Mouse (Mus musculus) adrenal gland, adult 2 months (tissue): ENCODE data around the gene Lims1. TPM values are rescaled to one million over a fixed set of nuclear protein-coding genes. Genes with fewer than 3 reads are reported as not detected.
"Not testable (repeated sequence)": the region's sequence is repeated elsewhere in the genome, so short reads cannot be mapped to it uniquely, and the experiment has no call there.

Source experiments
- DNase-seq: peaks from one replicate; pipeline ENCODE4 v3.0.0; 2021
- long read RNA-seq: library from polyadenylated mRNA; stranded (forward); transcript quantifications from one replicate; pipeline ENCODE4 v2.0.0, GENCODE M21; 2021
- polyA plus RNA-seq: library from polyadenylated mRNA; depleted of rRNA; stranded (reverse); fragments of >200 nt; gene quantifications from 2 replicates; pipeline ENCODE4 v1.2.3, GENCODE M21; 2012; rRNA removed
- total RNA-seq, 2 experiments: library from RNA; stranded (reverse); gene quantifications; 2 replicates each; pipeline ENCODE4 v1.2.3; 2021

Lims1 gene
- total RNA-seq, result 10 to 100 TPM; 41.4 to 50.6 TPM
- polyA plus RNA-seq, result 2.6 and 2.7 TPM in 2 replicates
- long read RNA-seq, full-length matches to known transcripts, result 15 of 21 reads
- long read RNA-seq, partial matches to known transcripts, result 2 of 21 reads
- long read RNA-seq, other reads (novel, unspliced or antisense), result 4 of 21 reads

- DNase-seq, result peak; percentile 99
These were observed at the start of gene Lims1 for GRCm38 (mm10) chr10:58323028-58323991. TSS of gene Lims1 (plus strand) at chr10:58323466.

DNA sequence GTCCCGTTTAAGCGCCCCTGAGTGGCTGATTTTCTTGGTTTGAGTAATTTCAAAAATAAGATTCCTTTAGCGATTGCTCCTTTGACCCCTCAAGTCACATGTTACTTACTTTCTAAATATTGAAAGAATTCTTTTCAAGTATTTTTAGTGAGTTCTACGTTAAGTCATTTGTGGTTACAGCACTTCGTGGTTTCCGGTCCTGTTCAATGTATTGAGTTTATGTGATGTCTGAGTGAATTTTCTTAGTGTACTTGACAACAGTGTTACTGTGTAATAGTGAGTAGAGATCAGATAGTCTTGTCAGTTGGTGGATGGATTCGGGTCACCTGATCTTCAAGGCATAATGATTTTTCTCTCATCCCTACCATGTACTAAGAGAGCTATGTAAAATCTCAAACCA lies 41.0 kb upstream of the Lims1 start:
- no peak for DNase-seq

GRCm38 (mm10) chr10:58290742-58291141 lies 32.5 kb upstream of the Lims1 start:
- DNase-seq, result no peak

DNA sequence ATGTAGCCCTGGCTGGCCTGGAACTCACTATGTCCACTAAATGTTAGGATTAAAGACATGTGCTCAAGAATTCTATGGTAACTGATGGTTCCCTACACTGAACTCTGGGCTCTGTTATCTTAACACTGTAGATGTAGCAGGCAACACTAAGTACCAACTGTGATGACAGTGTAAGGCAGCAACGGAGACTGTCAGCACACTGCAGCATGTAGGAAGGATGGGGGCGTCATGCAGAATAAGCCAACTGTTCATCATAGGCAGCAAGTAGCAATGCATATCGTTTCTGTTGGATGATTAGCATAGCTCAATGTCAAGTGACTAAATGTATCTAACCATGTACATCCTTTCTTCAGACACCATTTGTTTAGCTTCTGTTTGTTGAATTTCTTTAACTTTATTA lies 29.0 kb upstream of the Lims1 start:
- no peak for DNase-seq

GRCm38 (mm10) chr10:58295605-58296004 lies 27.7 kb upstream of the Lims1 start:
- DNase-seq, result no peak

GRCm38 (mm10) chr10:58304996-58305395 lies 18.3 kb upstream of the Lims1 start:
- DNase-seq, result no peak

- no peak for DNase-seq
These were observed 16.4 kb upstream of the Lims1 start for GRCm38 (mm10) chr10:58306897-58307296.

DNA sequence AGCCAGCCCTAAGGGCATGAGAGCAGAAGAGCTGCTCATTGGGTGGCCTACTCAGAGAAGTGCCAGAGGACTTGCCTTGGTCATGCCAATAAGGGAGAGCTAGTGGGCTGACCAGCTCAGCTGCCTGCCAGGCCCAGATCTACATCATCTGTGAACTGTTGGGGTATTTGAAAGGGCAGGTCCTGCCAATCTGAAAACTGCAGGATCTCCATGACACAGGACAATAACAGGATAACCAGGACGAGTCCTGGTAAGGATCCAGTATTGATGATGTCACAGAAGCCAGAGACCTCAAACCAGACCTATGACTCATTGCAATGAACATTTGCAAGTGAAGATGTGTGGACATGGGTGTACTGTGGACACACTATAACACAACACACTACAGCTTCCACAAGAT lies 12.5 kb upstream of the Lims1 start:
- no peak for DNase-seq

DNA sequence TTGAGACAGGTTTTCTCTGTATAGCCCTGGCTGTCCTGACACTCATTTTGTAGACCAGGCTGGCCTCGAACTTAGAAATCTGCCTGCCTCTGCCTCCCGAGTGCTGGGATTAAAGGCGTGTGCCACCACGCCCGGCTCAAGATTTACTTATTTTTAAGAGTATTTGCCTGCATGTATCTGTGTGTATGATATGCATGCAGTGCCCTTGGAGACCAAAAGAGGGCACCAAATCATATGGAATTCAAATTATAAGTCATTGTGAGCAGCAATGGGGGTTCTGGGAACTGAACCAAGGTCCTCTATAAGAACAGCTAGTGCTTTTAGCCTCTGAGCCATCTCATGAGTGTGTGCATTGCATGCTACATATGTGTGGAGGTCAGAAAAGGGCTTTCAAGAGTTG lies 10.4 kb upstream of the Lims1 start:
- no peak for DNase-seq

GRCm38 (mm10) chr10:58320881-58321280 lies 2.4 kb upstream of the Lims1 start:
- DNase-seq, result no peak

- DNase-seq, result no peak
These were observed 772 bp upstream of the Lims1 start for GRCm38 (mm10) chr10:58322361-58323027.

DNA sequence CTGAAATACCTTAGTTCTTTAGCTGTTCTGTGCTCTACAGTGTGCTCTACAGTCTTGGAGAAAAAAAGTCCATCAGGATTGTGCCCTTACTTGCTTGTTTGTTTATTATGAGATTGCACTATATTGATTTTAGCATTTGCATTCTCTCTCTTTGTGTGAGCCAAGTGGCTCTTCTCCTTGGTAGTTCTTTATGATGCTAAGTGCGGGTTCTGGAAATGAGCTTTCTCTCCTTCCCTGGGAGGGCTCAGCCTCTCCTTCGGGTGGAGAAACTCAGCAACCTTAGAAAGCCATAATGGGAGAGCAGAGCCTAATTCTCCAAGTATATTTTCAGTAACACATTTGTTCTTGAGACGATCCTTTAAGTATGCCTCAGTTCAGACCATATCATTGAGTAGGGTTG lies 3.0 kb downstream of the Lims1 start:
- DNase-seq, result no peak

DNA sequence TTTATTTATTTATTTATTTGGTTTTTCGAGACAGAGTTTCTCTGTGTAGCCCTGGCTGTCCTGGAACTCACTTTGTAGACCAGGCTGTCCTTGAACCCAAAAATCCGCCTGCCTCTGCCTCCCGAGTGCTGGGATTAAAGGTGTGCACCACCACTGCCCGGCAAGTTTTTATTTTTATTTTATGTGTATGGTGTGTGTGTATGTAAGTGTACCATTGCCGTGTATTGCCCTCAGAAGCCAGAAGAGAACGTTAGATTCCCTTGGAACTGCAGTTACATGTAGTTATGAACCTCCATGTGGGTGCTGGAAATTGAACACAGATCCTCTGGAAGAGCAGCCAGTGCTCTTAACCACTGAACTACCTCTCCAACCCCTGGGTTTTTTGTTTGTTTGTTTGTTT lies 4.6 kb downstream of the Lims1 start:
- not testable (repeated sequence) for DNase-seq

GRCm38 (mm10) chr10:58328517-58329108 lies 5.3 kb downstream of the Lims1 start:
- no peak for DNase-seq

- DNase-seq, result no peak
These were observed 7.4 kb downstream of the Lims1 start for GRCm38 (mm10) chr10:58330635-58331034.

- no peak for DNase-seq
These were observed 8.5 kb downstream of the Lims1 start for GRCm38 (mm10) chr10:58331741-58332140.

- DNase-seq, result peak; percentile 64
These were observed 10.1 kb downstream of the Lims1 start for GRCm38 (mm10) chr10:58333414-58333813.

DNA sequence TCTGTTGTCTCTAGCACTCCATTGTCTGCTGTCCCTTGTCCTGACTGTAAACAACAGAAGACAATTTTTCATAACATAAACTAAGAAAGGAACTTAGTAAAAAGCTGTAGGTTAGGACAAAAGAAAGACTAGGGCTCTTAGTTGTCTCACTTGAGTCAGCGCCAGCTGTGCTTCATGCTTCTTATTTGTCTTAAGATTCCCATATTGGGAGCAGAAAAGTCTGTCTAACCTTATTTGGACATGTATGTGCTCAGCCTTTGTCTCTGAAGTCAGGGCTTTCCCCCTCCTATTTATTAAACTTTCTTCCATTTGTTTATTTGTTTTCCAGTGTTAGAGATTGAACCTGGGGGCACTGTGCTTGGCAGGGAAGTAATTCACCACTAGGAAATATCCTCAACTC lies 12.9 kb downstream of the Lims1 start:
- no peak for DNase-seq

GRCm38 (mm10) chr10:58337091-58337490 lies 13.8 kb downstream of the Lims1 start:
- not testable (repeated sequence) for DNase-seq

DNA sequence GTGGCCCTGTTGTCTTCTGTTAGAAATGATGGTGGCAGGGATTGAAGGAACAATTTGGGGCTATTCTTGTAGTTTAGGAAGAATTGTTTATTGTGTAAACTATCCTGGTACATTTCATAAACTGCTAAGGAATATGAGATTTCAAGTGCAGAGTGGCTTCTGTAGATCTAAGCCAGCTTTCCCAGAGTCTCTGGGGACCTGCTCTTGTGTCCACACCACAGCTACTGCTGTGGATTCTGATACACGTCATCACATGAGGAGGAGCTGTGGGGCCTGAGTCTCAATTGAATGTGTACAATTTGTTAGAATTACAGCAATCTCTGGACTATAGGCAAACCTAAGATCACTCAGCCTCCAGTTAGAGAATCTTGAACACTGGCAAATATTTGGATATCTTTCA lies 15.3 kb downstream of the Lims1 start:
- no peak for DNase-seq

GRCm38 (mm10) chr10:58341685-58342084 lies 18.4 kb downstream of the Lims1 start:
- DNase-seq, result peak; percentile 30

GRCm38 (mm10) chr10:58342199-58342598 lies 18.9 kb downstream of the Lims1 start:
- no peak for DNase-seq

GRCm38 (mm10) chr10:58343552-58343951 lies 20.3 kb downstream of the Lims1 start:
- DNase-seq, result no peak
